Comparison of ENCODE assay signal across 28 mouse cellular contexts in genomic region chr5:96992651-96993050, GRCm38 (mm10). TPM values are rescaled to one million over a fixed set of nuclear protein-coding genes. Genes with fewer than 3 reads are reported as not detected.
DNase-seq lines count a peak whose midpoint lies in the region; ATAC-seq and TF ChIP-seq lines count a peak whose summit lies in the region.
"Had no signal": no experiment of that assay in that cellular context is flagged by ENCODE, and none has a peak within 500 bp of the region (broad histone marks: within the 10 kb centered on the region; RNA-seq: fewer than 3 reads in every experiment).

No protein-coding gene starts in this region.

- TF ChIP-seq EP300 in liver, embryonic 14.5 days (IDR thresholded peaks at IDR 0.05; ENCODE audit: low read depth) = no peak
- TF ChIP-seq EP300 in CH12.LX (IDR thresholded peaks at IDR 0.05; ENCODE audit: low read length) = no peak

- 0 out of 2 replicates have a peak overlapping the region, but pooled peaks have one; percentile 1 for H3K27ac ChIP-seq in kidney, embryonic 15.5 days
- peak overlapping the region; percentile 40; the same call in 1 of the 2 replicates for H3K27ac ChIP-seq in liver, embryonic 14.5 days
- no peak overlapping the region for H3K27ac ChIP-seq in liver, embryonic 11.5 days (ENCODE audit: low read depth, low read length)
- H3K27ac ChIP-seq in CH12.LX (ENCODE audit: insufficient read depth, low read depth) = peak overlapping the region; percentile 61; the same call in 1 of the 2 replicates
- peak overlapping the region; percentile 13; the same call in 1 of the 2 replicates for H3K27ac ChIP-seq in bone marrow, adult 2 months (ENCODE audit: control insufficient read depth, insufficient read depth, low read depth, low read length, poor library complexity)
- H3K27ac ChIP-seq in forebrain, embryonic 12.5 days = no peak overlapping the region
- H3K27ac ChIP-seq: embryonic facial prominence, embryonic 10.5 days; embryonic facial prominence, embryonic 13.5 days; forebrain, embryonic 13.5 days; heart, embryonic 13.5 days; hindbrain, embryonic 14.5 days; hindbrain, postnatal 0 days had no signal

- no peak overlapping the region for H3K4me3 ChIP-seq in kidney, embryonic 15.5 days (replicated peaks)
- H3K4me3 ChIP-seq in liver, embryonic 14.5 days (ENCODE audit: insufficient read depth in 1 of 2, low read depth in 2 of 2, low read length in 2 of 2) = no peak overlapping the region
- H3K4me3 ChIP-seq in liver, embryonic 11.5 days (ENCODE audit: low read depth, low read length) = no peak overlapping the region
- H3K4me3 ChIP-seq in CH12.LX (replicated peaks in 1 of 3; ENCODE audit: low read depth in 2 of 3, low read length in 2 of 3, poor library complexity in 1 of 3) = no peak overlapping the region
- H3K4me3 ChIP-seq in bone marrow, adult 2 months (replicated peaks; ENCODE audit: control insufficient read depth, low read depth, low read length) = no peak overlapping the region
- no peak overlapping the region for H3K4me3 ChIP-seq in forebrain, embryonic 12.5 days (replicated peaks)
- H3K4me3 ChIP-seq: embryonic facial prominence, embryonic 10.5 days; embryonic facial prominence, embryonic 13.5 days; erythroblast, embryonic 14.5 days; forebrain, embryonic 13.5 days; heart, embryonic 13.5 days had no signal

- in situ Hi-C loops in CH12.LX (cut with MboI; ENCODE audit: low pct_ligation_motif_present, low pct_unique_long_range_greater_than_20kb, low sequenced_read_pairs) = no loop called here

- peaks cover 14% of the 10 kb centered on the region for H3K4me1 ChIP-seq in kidney, embryonic 15.5 days
- peaks cover 49 to 54% of the 10 kb centered on the region in 2 experiments for H3K4me1 ChIP-seq in liver, embryonic 14.5 days (replicated peaks; ENCODE audit: control insufficient read depth in 2 of 2, insufficient read depth in 2 of 2, low read length in 1 of 2)
- H3K4me1 ChIP-seq in liver, embryonic 11.5 days (replicated peaks; ENCODE audit: control insufficient read depth, insufficient read depth, low read length) = peaks cover 11% of the 10 kb centered on the region; the same call in 1 of the 2 replicates
- peaks cover 14 to 38% of the 10 kb centered on the region in 2 experiments for H3K4me1 ChIP-seq in CH12.LX (ENCODE audit: control insufficient read depth in 1 of 2, insufficient read depth in 2 of 2)
- peaks cover 6% of the 10 kb centered on the region; the same call in 1 of the 2 replicates for H3K4me1 ChIP-seq in bone marrow, adult 2 months (ENCODE audit: control insufficient read depth, insufficient read depth, low read length)
- H3K4me1 ChIP-seq in forebrain, embryonic 12.5 days = peaks cover 9% of the 10 kb centered on the region

- DNase-seq in kidney, adult 9 months = no peak
- DNase-seq in liver, embryonic 14.5 days (ENCODE audit: low read depth in 3 of 3, low spot score in 3 of 3) = no peak
- no peak for DNase-seq in liver, embryonic 11.5 days (ENCODE audit: low spot score)
- DNase-seq in CH12.LX (ENCODE audit: extremely low read depth) (no peak), adipocyte (ENCODE audit: low spot score) (no peak)
- DNase-seq: adrenal gland, postnatal 10 days; adrenal gland, postnatal 36 days; cerebellum, adult 11 months; cerebellum, adult 2 months; cerebellum, adult 9-11 months; cerebellum, postnatal 25 days; gastrocnemius, postnatal 14 days; heart, adult 18-20 months; heart, postnatal 14 days; heart, postnatal 4 days had no signal

- TF ChIP-seq RAD21 in CH12.LX (IDR thresholded peaks at IDR 0.05; ENCODE audit: low read depth, low read length) = no peak

- 87% methylated on average over 5 of the region's 5 CpGs for WGBS in kidney, embryonic 15.5 days
- 83% methylated on average over 5 of the region's 5 CpGs for WGBS in liver, embryonic 14.5 days (ENCODE audit: insufficient replicate concordance)
- 89% methylated on average over 5 of the region's 5 CpGs for WGBS in liver, embryonic 11.5 days
- 80% methylated on average over 5 of the region's 5 CpGs for WGBS in bone marrow, adult 2 months
- 91% methylated on average over 5 of the region's 5 CpGs for WGBS in forebrain, embryonic 12.5 days

- dilution Hi-C loops in CH12.LX (cut with MboI; ENCODE audit: extremely low pct_ligation_motif_present, extremely low pct_unique_long_range_greater_than_20kb, low sequenced_read_pairs) = no loop called here

- no peak for TF ChIP-seq POLR2A in CH12.LX (IDR thresholded peaks at IDR 0.05; ENCODE audit: low read depth, low read length)
- no peak for TF ChIP-seq POLR2A in bone marrow, adult 2 months (IDR thresholded peaks at IDR 0.05; ENCODE audit: borderline replicate concordance, control insufficient read depth, low read depth, low read length)

- H3K9me3 ChIP-seq in kidney, embryonic 15.5 days (replicated peaks) = no peaks in the 10 kb centered on the region
- H3K9me3 ChIP-seq in liver, embryonic 14.5 days (ENCODE audit: control insufficient read depth, low read length) = no peaks in the 10 kb centered on the region
- H3K9me3 ChIP-seq in liver, embryonic 11.5 days (ENCODE audit: control insufficient read depth, low read length) = no peaks in the 10 kb centered on the region
- H3K9me3 ChIP-seq in CH12.LX (replicated peaks; ENCODE audit: low read length) = no peaks in the 10 kb centered on the region
- no peaks in the 10 kb centered on the region for H3K9me3 ChIP-seq in forebrain, embryonic 12.5 days
- H3K9me3 ChIP-seq: embryonic facial prominence, embryonic 10.5 days; embryonic facial prominence, embryonic 13.5 days; forebrain, embryonic 13.5 days; heart, embryonic 13.5 days had no signal

- no peak overlapping the region for H3K4me2 ChIP-seq in kidney, embryonic 15.5 days
- H3K4me2 ChIP-seq in liver, embryonic 14.5 days (ENCODE audit: low read depth) = no peak overlapping the region
- H3K4me2 ChIP-seq in liver, embryonic 11.5 days = no peak overlapping the region
- peak overlapping the region; percentile 82; the same call in 1 of the 2 replicates for H3K4me2 ChIP-seq in CH12.LX (ENCODE audit: insufficient read depth, low read depth, poor library complexity, severe bottlenecking)
- H3K4me2 ChIP-seq in forebrain, embryonic 12.5 days = no peak overlapping the region
- H3K4me2 ChIP-seq: embryonic facial prominence, embryonic 13.5 days; forebrain, embryonic 13.5 days; heart, embryonic 13.5 days; hindbrain, embryonic 14.5 days had no signal

- no peak for ATAC-seq in kidney, embryonic 15.5 days (replicated peaks; ENCODE audit: low FRiP score)
- ATAC-seq in liver, embryonic 14.5 days (ENCODE audit: insufficient read depth) = no peak
- ATAC-seq in liver, embryonic 11.5 days (replicated peaks; ENCODE audit: low FRiP score) = no peak
- no peak for ATAC-seq in forebrain, embryonic 12.5 days (ENCODE audit: low FRiP score)
- ATAC-seq: activated CD4-positive, CD25-positive, alpha-beta regulatory T cell, adult 4 months; forebrain, embryonic 13.5 days; forebrain, embryonic 16.5 days; hindbrain, postnatal 0 days; inflammation-experienced regulatory T-cells, adult 6 months had no signal

- H3K79me2 ChIP-seq in CH12.LX (replicated peaks; ENCODE audit: control insufficient read depth, extremely low read depth, insufficient read depth, poor library complexity, severe bottlenecking) = peaks cover under 1% of the 10 kb centered on the region; the same call in 1 of the 2 replicates

- no peaks in the 10 kb centered on the region for H3K36me3 ChIP-seq in kidney, embryonic 15.5 days
- H3K36me3 ChIP-seq in liver, embryonic 14.5 days (replicated peaks; ENCODE audit: control insufficient read depth, insufficient read depth, low read depth) = no peaks in the 10 kb centered on the region
- no peaks in the 10 kb centered on the region for H3K36me3 ChIP-seq in liver, embryonic 11.5 days (ENCODE audit: control insufficient read depth, insufficient read depth, low read length)
- H3K36me3 ChIP-seq in CH12.LX (replicated peaks in 1 of 2; ENCODE audit: control insufficient read depth in 1 of 2, insufficient read depth in 1 of 2, low read length in 1 of 2) = no peaks in the 10 kb centered on the region
- H3K36me3 ChIP-seq in forebrain, embryonic 12.5 days (replicated peaks) = no peaks in the 10 kb centered on the region
- H3K36me3 ChIP-seq: embryonic facial prominence, embryonic 10.5 days; embryonic facial prominence, embryonic 13.5 days; heart, embryonic 13.5 days had no signal

- H3K27me3 ChIP-seq in kidney, embryonic 15.5 days = 0 out of 2 replicates have a peak, but pooled peaks cover 2% of the 10 kb centered on the region
- H3K27me3 ChIP-seq in liver, embryonic 14.5 days (ENCODE audit: control insufficient read depth, insufficient read depth, low read length) = no peaks in the 10 kb centered on the region
- H3K27me3 ChIP-seq in liver, embryonic 11.5 days (replicated peaks; ENCODE audit: control insufficient read depth, insufficient read depth, low read length) = no peaks in the 10 kb centered on the region
- no peaks in the 10 kb centered on the region for H3K27me3 ChIP-seq in CH12.LX (replicated peaks)
- H3K27me3 ChIP-seq in forebrain, embryonic 12.5 days = no peaks in the 10 kb centered on the region
- H3K27me3 ChIP-seq: embryonic facial prominence, embryonic 13.5 days; forebrain, embryonic 13.5 days had no signal

- H3K9ac ChIP-seq in kidney, embryonic 15.5 days = no peak overlapping the region
- H3K9ac ChIP-seq in liver, embryonic 14.5 days (replicated peaks) = no peak overlapping the region
- no peak overlapping the region for H3K9ac ChIP-seq in liver, embryonic 11.5 days (ENCODE audit: low read depth, low read length)
- peak overlapping the region; percentile 49 for H3K9ac ChIP-seq in CH12.LX (ENCODE audit: insufficient read depth, low read depth)
- no peak overlapping the region for H3K9ac ChIP-seq in forebrain, embryonic 12.5 days
- H3K9ac ChIP-seq: embryonic facial prominence, embryonic 13.5 days; forebrain, embryonic 13.5 days; heart, embryonic 13.5 days; hindbrain, embryonic 14.5 days had no signal

- no peak for TF ChIP-seq CTCF in liver, embryonic 14.5 days (IDR thresholded peaks at IDR 0.05; ENCODE audit: low read depth)
- no peak for TF ChIP-seq CTCF in CH12.LX (conservative IDR thresholded peaks at IDR 0.05 in 1 of 2, IDR thresholded peaks at IDR 0.05 in 1 of 2; ENCODE audit: low read depth in 2 of 2, low read length in 2 of 2)
- no peak for TF ChIP-seq CTCF in bone marrow, adult 2 months (IDR thresholded peaks at IDR 0.05; ENCODE audit: control insufficient read depth, insufficient read depth, low read length)

TF ChIP-seq in CH12.LX, 34 proteins besides CTCF, POLR2A, EP300 and RAD21 (continues in another document):
- TF ChIP-seq UBTF (IDR thresholded peaks at IDR 0.05; ENCODE audit: low read depth, low read length) = no peak

RNA-seq across cellular contexts. Expression of gene Bmp2k, which starts 4.8 kb away (rescaled TPM):
- 10.1 and 10.2 TPM in 2 replicates for polyA plus RNA-seq in kidney, embryonic 15.5 days (2015; fragmentation: Nextera tagmentation; extraction: Ambion mirVana)
- polyA plus RNA-seq in liver, embryonic 14.5 days (2012; rRNA removed) = 10.6 and 14.0 TPM in 2 replicates
- 30.2 and 34.3 TPM in 2 replicates for polyA plus RNA-seq in liver, embryonic 14.5 days (2014; fragmentation: Nextera tagmentation; extraction: Ambion mirVana)
- 31.1 and 34.5 TPM in 2 replicates for polyA plus RNA-seq in liver, embryonic 11.5 days (2014; fragmentation: Nextera tagmentation; extraction: Ambion mirVana)
- total RNA-seq in CH12.LX (2012; rRNA removed) = 8.9 and 9.7 TPM in 2 replicates
- 9.1 and 9.6 TPM in 2 replicates for total RNA-seq in CH12.LX (2014; rRNA removed)
- polyA plus RNA-seq in CH12.LX (2012; ENCODE audit: insufficient read length, low read depth) = 7.5 and 7.9 TPM in 2 replicates
- 11.7 and 12.0 TPM in 2 replicates for polyA plus RNA-seq in bone marrow, adult 2 months (2011; ENCODE audit: insufficient read depth, insufficient read length, low replicate concordance, missing spikeins)
- polyA plus RNA-seq in forebrain, embryonic 12.5 days (2016; fragmentation: Nextera tagmentation; extraction: Ambion mirVana) = 9.2 TPM in 2 replicates

Comparison
In these comparisons a context has a peak if more than half of its experiments do, and no peak if none do; other contexts are left out.
1. H3K27ac ChIP-seq: peak in kidney, embryonic 15.5 days (single experiment), liver, embryonic 14.5 days (single experiment), CH12.LX (single experiment) and bone marrow, adult 2 months (single experiment); none in liver, embryonic 11.5 days (single experiment) and forebrain, embryonic 12.5 days (single experiment).